ENCODE assay signal across 10 mouse cellular contexts in the genomic region with DNA sequence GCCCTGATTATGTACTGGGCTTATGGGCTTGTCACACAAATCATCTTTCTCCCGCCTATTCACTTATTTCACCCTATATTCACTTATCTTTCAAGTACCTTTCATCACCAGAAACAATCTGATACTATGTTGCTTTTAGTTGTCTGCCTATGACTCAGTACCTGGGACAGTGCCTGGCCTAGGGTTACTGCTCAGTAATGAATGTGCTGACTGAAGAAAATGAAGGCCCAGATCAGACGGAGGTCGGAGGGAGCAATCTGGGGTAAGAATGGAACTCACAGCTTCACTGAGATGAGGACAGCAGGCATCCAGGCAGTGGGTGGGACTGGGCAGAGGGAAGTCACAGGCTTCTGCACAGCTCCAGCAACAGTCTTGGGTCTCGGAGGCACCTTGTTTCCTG. TPM values are rescaled to one million over a fixed set of nuclear protein-coding genes. Genes with fewer than 3 reads are reported as not detected.
A peak's percentile ranks its signal among the peaks of the same experiment; 100 is the strongest.
DNase-seq lines count a peak whose midpoint lies in the region; ATAC-seq lines count a peak whose summit lies in the region.
"Had no signal": no experiment of that assay in that cellular context is flagged by ENCODE, and none has a peak within 500 bp of the region (broad histone marks: within the 10 kb centered on the region; RNA-seq: fewer than 3 reads in every experiment).

No protein-coding gene starts in this region.

- peak overlapping the region; percentile 71; the same call in 1 of the 2 replicates for H3K4me3 ChIP-seq in heart, embryonic 10.5 days
- H3K4me3 ChIP-seq in midbrain, embryonic 12.5 days, result peak overlapping the region; percentile 54; the same call in 1 of the 2 replicates
- H3K4me3 ChIP-seq in midbrain, embryonic 16.5 days (ENCODE audit: low read depth, low read length), result no peak overlapping the region
- H3K4me3 ChIP-seq in intestine, embryonic 16.5 days (ENCODE audit: low read length), result no peak overlapping the region

- peaks cover 29% of the 10 kb centered on the region for H3K36me3 ChIP-seq in heart, embryonic 10.5 days
- H3K36me3 ChIP-seq in midbrain, embryonic 12.5 days, result peaks cover 38% of the 10 kb centered on the region
- no peaks in the 10 kb centered on the region for H3K36me3 ChIP-seq in midbrain, embryonic 16.5 days (ENCODE audit: control insufficient read depth, insufficient read depth, low read length)
- no peaks in the 10 kb centered on the region for H3K36me3 ChIP-seq in intestine, embryonic 16.5 days (ENCODE audit: control insufficient read depth, insufficient read depth, low read length)

- no peak for DNase-seq in heart, embryonic 10.5 days (ENCODE audit: low spot score)
- no peak for DNase-seq in heart, postnatal 14 days
- no peak for DNase-seq in cerebellum, adult 8-10 months
- no peak for DNase-seq in embryo, embryonic 9.5 days (ENCODE audit: extremely low spot score)
- DNase-seq: cerebellum, adult 11 months had no signal

- H3K4me2 ChIP-seq in midbrain, embryonic 12.5 days (replicated peaks), result peak overlapping the region; percentile 79; the same call in 1 of the 2 replicates
- H3K4me2 ChIP-seq in midbrain, embryonic 16.5 days (ENCODE audit: low read length), result no peak overlapping the region
- H3K4me2 ChIP-seq in intestine, embryonic 16.5 days (ENCODE audit: low read depth, low read length), result 0 out of 2 replicates have a peak overlapping the region, but pooled peaks have one; percentile 95

- no peak for ATAC-seq in midbrain, embryonic 12.5 days (ENCODE audit: low FRiP score, low read depth)
- no peak for ATAC-seq in midbrain, embryonic 16.5 days
- ATAC-seq in intestine, embryonic 16.5 days, result no peak; the same call in 1 of the 2 replicates
- ATAC-seq in activated CD4-positive, CD25-positive, alpha-beta regulatory T cell, adult 4 months, result no peak

- H3K9ac ChIP-seq in midbrain, embryonic 12.5 days (replicated peaks), result 0 out of 2 replicates have a peak overlapping the region, but pooled peaks have one; percentile 12
- H3K9ac ChIP-seq in midbrain, embryonic 16.5 days (ENCODE audit: low read depth, low read length), result no peak overlapping the region
- peak overlapping the region; percentile 79 for H3K9ac ChIP-seq in intestine, embryonic 16.5 days (ENCODE audit: low read depth, low read length)

- no peaks in the 10 kb centered on the region for H3K9me3 ChIP-seq in heart, embryonic 10.5 days
- H3K9me3 ChIP-seq in midbrain, embryonic 12.5 days, result no peaks in the 10 kb centered on the region
- no peaks in the 10 kb centered on the region for H3K9me3 ChIP-seq in midbrain, embryonic 16.5 days (replicated peaks; ENCODE audit: control insufficient read depth, low read length, poor library complexity, severe bottlenecking)
- no peaks in the 10 kb centered on the region for H3K9me3 ChIP-seq in intestine, embryonic 16.5 days (ENCODE audit: control insufficient read depth, low read length)

- H3K4me1 ChIP-seq in heart, embryonic 10.5 days, result peaks cover 30% of the 10 kb centered on the region
- H3K4me1 ChIP-seq in midbrain, embryonic 12.5 days, result peaks cover 20% of the 10 kb centered on the region
- peaks cover 15% of the 10 kb centered on the region for H3K4me1 ChIP-seq in midbrain, embryonic 16.5 days (ENCODE audit: control insufficient read depth, insufficient read depth, low read length)
- H3K4me1 ChIP-seq in intestine, embryonic 16.5 days (ENCODE audit: control insufficient read depth, insufficient read depth, low read length), result peaks cover 14% of the 10 kb centered on the region

- peak overlapping the region; percentile 90 for H3K27ac ChIP-seq in heart, embryonic 10.5 days
- H3K27ac ChIP-seq in midbrain, embryonic 12.5 days (replicated peaks), result no peak overlapping the region
- no peak overlapping the region for H3K27ac ChIP-seq in midbrain, embryonic 16.5 days (ENCODE audit: low read length)
- no peak overlapping the region for H3K27ac ChIP-seq in intestine, embryonic 16.5 days (ENCODE audit: low read length)

- 69% methylated on average over 4 of the region's 4 CpGs for WGBS in heart, embryonic 10.5 days
- 81% methylated on average over 4 of the region's 4 CpGs for WGBS in midbrain, embryonic 12.5 days
- WGBS in midbrain, embryonic 16.5 days, result 76% methylated on average over 4 of the region's 4 CpGs
- 70% methylated on average over 4 of the region's 4 CpGs for WGBS in intestine, embryonic 16.5 days

- H3K27me3 ChIP-seq in heart, embryonic 10.5 days (ENCODE audit: insufficient read depth, poor library complexity, severe bottlenecking), result no peaks in the 10 kb centered on the region
- peaks cover 5% of the 10 kb centered on the region; the same call in 1 of the 2 replicates for H3K27me3 ChIP-seq in midbrain, embryonic 12.5 days
- no peaks in the 10 kb centered on the region for H3K27me3 ChIP-seq in midbrain, embryonic 16.5 days (ENCODE audit: control insufficient read depth, insufficient read depth, low read depth, low read length)
- H3K27me3 ChIP-seq in intestine, embryonic 16.5 days (replicated peaks; ENCODE audit: control insufficient read depth, insufficient read depth, low read length), result no peaks in the 10 kb centered on the region

- intact Hi-C loops in heart, postnatal 14 days (cut with DNase I), result no loop called here

RNA-seq across cellular contexts. Expression of a gene that starts 9.9 kb away (rescaled TPM):
- polyA plus RNA-seq in heart, embryonic 10.5 days (2016; fragmentation: Nextera tagmentation; extraction: Ambion mirVana), result 0.06 and 0.38 TPM in 2 replicates
- 10 to 100 TPM; 12.9 to 13.7 TPM for total RNA-seq in heart, postnatal 14 days (2021)
- polyA plus RNA-seq in midbrain, embryonic 12.5 days (2016; fragmentation: Nextera tagmentation; extraction: Ambion mirVana), result 19.3 and 20.0 TPM in 2 replicates
- polyA plus RNA-seq in midbrain, embryonic 16.5 days (2015; fragmentation: Nextera tagmentation; extraction: Ambion mirVana), result 55.0 and 61.1 TPM in 2 replicates
- polyA plus RNA-seq in intestine, embryonic 16.5 days (2015; fragmentation: Nextera tagmentation; extraction: Ambion mirVana), result 1.0 and 1.4 TPM in 2 replicates
- polyA plus RNA-seq in activated CD4-positive, CD25-positive, alpha-beta regulatory T cell, adult 4 months (2017; shearing (Covaris generic)), result not detected

RNA-seq across cellular contexts. Expression of a gene that starts 15.1 kb away (rescaled TPM):
- 233 and 325 TPM in 2 replicates for polyA plus RNA-seq in heart, embryonic 10.5 days (2016; fragmentation: Nextera tagmentation; extraction: Ambion mirVana)
- total RNA-seq in heart, postnatal 14 days (2021), result 10 to 100 TPM; 38.8 to 49.6 TPM
- polyA plus RNA-seq in midbrain, embryonic 12.5 days (2016; fragmentation: Nextera tagmentation; extraction: Ambion mirVana), result 315 and 323 TPM in 2 replicates
- polyA plus RNA-seq in midbrain, embryonic 16.5 days (2015; fragmentation: Nextera tagmentation; extraction: Ambion mirVana), result 155 and 182 TPM in 2 replicates
- 213 and 215 TPM in 2 replicates for polyA plus RNA-seq in intestine, embryonic 16.5 days (2015; fragmentation: Nextera tagmentation; extraction: Ambion mirVana)
- 100 to 1,000 TPM; 133 to 149 TPM for polyA plus RNA-seq in activated CD4-positive, CD25-positive, alpha-beta regulatory T cell, adult 4 months (2017; shearing (Covaris generic))

RNA-seq across cellular contexts. Expression of a gene that starts 24.0 kb away (rescaled TPM):
- not detected in 2 replicates for polyA plus RNA-seq in heart, embryonic 10.5 days (2016; fragmentation: Nextera tagmentation; extraction: Ambion mirVana)
- not detected for total RNA-seq in heart, postnatal 14 days (2021)
- not detected in 2 replicates for polyA plus RNA-seq in midbrain, embryonic 12.5 days (2016; fragmentation: Nextera tagmentation; extraction: Ambion mirVana)
- not detected in 2 replicates for polyA plus RNA-seq in midbrain, embryonic 16.5 days (2015; fragmentation: Nextera tagmentation; extraction: Ambion mirVana)
- polyA plus RNA-seq in intestine, embryonic 16.5 days (2015; fragmentation: Nextera tagmentation; extraction: Ambion mirVana), result not detected in 2 replicates
- polyA plus RNA-seq in activated CD4-positive, CD25-positive, alpha-beta regulatory T cell, adult 4 months (2017; shearing (Covaris generic)), result not detected
- total RNA-seq: heart, adult 8-10 months had no signal

RNA-seq across cellular contexts. Expression of a gene that starts 26.1 kb away (rescaled TPM):
- polyA plus RNA-seq in heart, embryonic 10.5 days (2016; fragmentation: Nextera tagmentation; extraction: Ambion mirVana), result 0.23 and 0.53 TPM in 2 replicates
- under 1 TPM; 0.44 to 0.62 TPM for total RNA-seq in heart, postnatal 14 days (2021)
- 0.64 and 0.65 TPM in 2 replicates for polyA plus RNA-seq in midbrain, embryonic 12.5 days (2016; fragmentation: Nextera tagmentation; extraction: Ambion mirVana)
- 0.51 and 0.64 TPM in 2 replicates for polyA plus RNA-seq in midbrain, embryonic 16.5 days (2015; fragmentation: Nextera tagmentation; extraction: Ambion mirVana)
- 0.36 and 0.37 TPM in 2 replicates for polyA plus RNA-seq in intestine, embryonic 16.5 days (2015; fragmentation: Nextera tagmentation; extraction: Ambion mirVana)
- 1 to 10 TPM; 2.7 to 2.8 TPM for polyA plus RNA-seq in activated CD4-positive, CD25-positive, alpha-beta regulatory T cell, adult 4 months (2017; shearing (Covaris generic))

RNA-seq across cellular contexts. Expression of a gene that starts 30.6 kb away (rescaled TPM):
- 43.4 and 66.0 TPM in 2 replicates for polyA plus RNA-seq in heart, embryonic 10.5 days (2016; fragmentation: Nextera tagmentation; extraction: Ambion mirVana)
- total RNA-seq in heart, postnatal 14 days (2021), result 10 to 100 TPM; 62.9 to 77.1 TPM
- 125 and 126 TPM in 2 replicates for polyA plus RNA-seq in midbrain, embryonic 12.5 days (2016; fragmentation: Nextera tagmentation; extraction: Ambion mirVana)
- polyA plus RNA-seq in midbrain, embryonic 16.5 days (2015; fragmentation: Nextera tagmentation; extraction: Ambion mirVana), result 162 and 191 TPM in 2 replicates
- 59.5 and 61.5 TPM in 2 replicates for polyA plus RNA-seq in intestine, embryonic 16.5 days (2015; fragmentation: Nextera tagmentation; extraction: Ambion mirVana)
- 100 to 1,000 TPM; 101 to 105 TPM for polyA plus RNA-seq in activated CD4-positive, CD25-positive, alpha-beta regulatory T cell, adult 4 months (2017; shearing (Covaris generic))

Comparison
In these comparisons a context has a peak if more than half of its experiments do, and no peak if none do; other contexts are left out.
1. H3K4me3 ChIP-seq: peak in heart, embryonic 10.5 days (single experiment) and midbrain, embryonic 12.5 days (single experiment); none in midbrain, embryonic 16.5 days (single experiment) and intestine, embryonic 16.5 days (single experiment).